Mouse (Mus musculus): ENCODE data around the gene Slc47a2. TPM values are rescaled to one million over a fixed set of nuclear protein-coding genes. Genes with fewer than 3 reads are reported as not detected.

Gene Slc47a2
- polyA plus RNA-seq, 1 experiment from 2014 or later, result 0.06 TPM

DNA sequence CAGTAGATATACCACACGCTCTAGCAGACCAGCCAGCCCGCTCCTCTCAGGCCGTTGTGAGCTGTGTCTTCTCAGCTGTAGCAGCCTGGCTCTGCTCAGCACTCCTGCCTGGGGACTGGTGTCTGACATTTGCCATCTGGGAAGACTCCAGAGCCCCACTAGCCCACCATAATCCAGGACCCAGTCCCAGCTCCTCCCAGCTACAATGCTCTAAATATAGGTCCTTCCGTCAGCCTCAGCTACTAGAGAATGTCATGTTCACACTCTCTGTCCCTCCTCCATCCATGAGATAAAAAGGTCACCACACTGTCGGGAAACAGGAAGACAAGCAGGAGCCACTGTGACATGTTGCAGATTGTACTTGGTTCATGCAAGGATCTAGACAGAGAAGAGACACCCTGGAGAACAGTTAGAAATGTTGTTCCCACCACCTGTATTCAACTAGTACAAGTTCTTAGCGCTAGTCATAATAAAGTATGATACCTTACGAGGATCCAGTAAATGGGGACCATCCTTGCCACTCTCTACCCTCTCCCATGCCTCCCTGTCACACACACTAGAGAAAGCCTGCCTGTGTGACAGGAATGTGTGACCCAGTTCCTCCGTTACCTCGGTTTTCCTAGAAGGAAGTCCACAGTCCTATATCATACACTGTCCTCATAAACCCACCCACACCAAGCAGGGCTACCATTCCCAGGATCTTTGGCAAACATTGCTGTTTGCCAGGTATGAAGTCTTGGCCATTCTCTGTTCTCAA is 24.0 kb upstream of the Slc47a2 start:
- Histone ChIP-seq H3K4me1 (ENCODE audit: control insufficient read depth, insufficient read depth, low read depth, low read length) (no peaks in the 10 kb centered on the region), H3K27me3 (replicated peaks; ENCODE audit: control insufficient read depth, insufficient read depth, low read length) (no peaks in the 10 kb centered on the region), H3K9ac (ENCODE audit: low read depth, low read length) (no peak overlapping the region), H3K4me2 (ENCODE audit: low read length) (no peak overlapping the region), H3K36me3 (ENCODE audit: control insufficient read depth, insufficient read depth, low read length) (no peaks in the 10 kb centered on the region), H3K27ac (ENCODE audit: low read depth, low read length) (no peak overlapping the region), H3K4me3 (ENCODE audit: low read length) (no peak overlapping the region), H3K9me3 (ENCODE audit: control insufficient read depth, low read length) (no peaks in the 10 kb centered on the region)
- WGBS, result 87% methylated on average over 9 of the region's 9 CpGs
- no peak for ATAC-seq

DNA sequence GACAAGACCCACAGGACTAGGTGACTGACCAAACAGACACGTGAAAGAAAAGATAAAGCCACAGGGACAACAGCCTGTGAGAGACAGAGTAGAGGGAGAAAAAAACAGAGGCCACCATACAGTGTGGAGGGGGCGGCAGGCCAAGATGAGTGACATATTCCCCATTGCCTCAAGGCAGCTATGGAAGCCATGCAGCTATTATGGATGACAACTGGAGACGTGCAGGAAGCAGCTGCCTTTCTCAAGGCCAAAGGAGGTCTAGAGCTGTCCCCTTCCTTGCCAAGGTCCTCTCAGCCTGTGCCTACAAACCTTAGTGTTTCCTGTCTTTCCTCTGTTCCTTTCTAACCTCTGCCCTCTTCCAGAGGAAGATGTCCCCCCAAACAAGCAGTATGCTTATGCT is 23.3 kb upstream of the Slc47a2 start:
- Histone ChIP-seq H3K27me3 (replicated peaks; ENCODE audit: control insufficient read depth, insufficient read depth, low read length) (no peaks in the 10 kb centered on the region), H3K4me3 (ENCODE audit: low read length) (no peak overlapping the region), H3K9me3 (ENCODE audit: control insufficient read depth, low read length) (no peaks in the 10 kb centered on the region), H3K9ac (ENCODE audit: low read depth, low read length) (no peak overlapping the region), H3K27ac (ENCODE audit: low read depth, low read length) (no peak overlapping the region), H3K4me2 (ENCODE audit: low read length) (no peak overlapping the region), H3K4me1 (ENCODE audit: control insufficient read depth, insufficient read depth, low read depth, low read length) (no peaks in the 10 kb centered on the region), H3K36me3 (ENCODE audit: control insufficient read depth, insufficient read depth, low read length) (no peaks in the 10 kb centered on the region)
- ATAC-seq, result no peak
- WGBS, result 68% methylated on average over 2 of the region's 3 CpGs

DNA sequence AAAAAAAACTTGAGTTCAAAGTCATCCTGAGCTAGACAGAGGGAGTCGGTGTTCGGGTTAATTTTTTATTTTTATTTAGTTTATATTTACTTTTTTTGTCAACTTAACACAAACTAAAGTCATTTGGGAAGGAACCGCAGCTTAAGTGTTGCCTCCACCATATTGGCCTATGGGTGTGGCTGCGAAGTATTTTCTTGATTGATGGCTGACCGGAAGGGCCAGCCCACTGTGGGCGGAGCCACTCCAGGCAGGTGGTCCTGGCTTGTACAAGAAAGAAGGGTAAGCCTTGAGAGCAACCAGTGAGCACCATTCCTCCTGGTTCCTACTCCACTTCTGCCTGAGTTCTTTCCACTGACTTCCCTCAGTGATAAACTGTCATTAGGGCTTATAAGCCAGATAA is 21.4 kb upstream of the Slc47a2 start:
- H3K4me3 ChIP-seq (ENCODE audit: low read length), result no peak overlapping the region
- no peaks in the 10 kb centered on the region for H3K4me1 ChIP-seq (ENCODE audit: control insufficient read depth, insufficient read depth, low read depth, low read length)
- no peak overlapping the region for H3K27ac ChIP-seq (ENCODE audit: low read depth, low read length)
- no peaks in the 10 kb centered on the region for H3K9me3 ChIP-seq (ENCODE audit: control insufficient read depth, low read length)
- WGBS, result 82% methylated on average over 6 of the region's 6 CpGs
- no peak overlapping the region for H3K9ac ChIP-seq (ENCODE audit: low read depth, low read length)
- no peaks in the 10 kb centered on the region for H3K36me3 ChIP-seq (ENCODE audit: control insufficient read depth, insufficient read depth, low read length)
- no peak for ATAC-seq
- no peaks in the 10 kb centered on the region for H3K27me3 ChIP-seq (replicated peaks; ENCODE audit: control insufficient read depth, insufficient read depth, low read length)
- H3K4me2 ChIP-seq (ENCODE audit: low read length), result no peak overlapping the region

DNA sequence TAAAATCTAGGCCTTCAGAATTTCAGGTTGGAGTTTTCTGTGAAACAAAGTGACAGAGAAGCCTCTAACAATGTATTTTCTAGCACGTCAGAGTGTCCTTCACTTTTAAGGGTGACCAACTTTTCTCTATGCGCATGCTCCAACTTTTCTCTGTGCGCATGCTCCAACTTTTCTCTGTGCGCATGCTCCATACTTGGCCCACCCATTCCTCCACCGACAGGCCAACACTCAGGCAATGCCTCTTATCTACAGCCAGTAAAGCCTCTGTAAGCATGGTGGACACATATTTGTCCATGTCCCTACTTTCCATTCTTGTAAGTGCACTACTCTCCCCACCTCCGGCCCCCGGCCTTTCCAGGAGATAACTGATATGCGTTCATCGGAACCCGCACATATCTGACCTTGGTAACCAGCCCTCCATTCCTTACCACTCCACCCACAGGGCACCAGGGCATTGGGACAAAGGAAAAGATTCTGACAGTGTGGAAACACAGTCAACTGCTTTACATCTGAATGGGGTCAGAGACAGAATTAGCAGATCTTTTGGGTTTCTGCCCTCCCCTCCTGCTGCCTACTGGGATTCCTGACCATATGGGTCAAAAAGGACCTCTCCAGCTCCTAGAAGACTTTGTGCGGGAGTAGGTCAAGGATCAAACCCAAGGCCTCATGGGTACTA is 19.0 kb upstream of the Slc47a2 start:
- H3K4me1 ChIP-seq (ENCODE audit: control insufficient read depth, insufficient read depth, low read depth, low read length), result no peaks in the 10 kb centered on the region
- H3K36me3 ChIP-seq (ENCODE audit: control insufficient read depth, insufficient read depth, low read length), result no peaks in the 10 kb centered on the region
- H3K9ac ChIP-seq (ENCODE audit: low read depth, low read length), result no peak overlapping the region
- no peak for ATAC-seq
- 81% methylated on average over 11 of the region's 11 CpGs for WGBS
- H3K4me2 ChIP-seq (ENCODE audit: low read length), result no peak overlapping the region
- no peak overlapping the region for H3K4me3 ChIP-seq (ENCODE audit: low read length)
- no peaks in the 10 kb centered on the region for H3K27me3 ChIP-seq (replicated peaks; ENCODE audit: control insufficient read depth, insufficient read depth, low read length)
- H3K27ac ChIP-seq (ENCODE audit: low read depth, low read length), result no peak overlapping the region
- H3K9me3 ChIP-seq (ENCODE audit: control insufficient read depth, low read length), result no peaks in the 10 kb centered on the region

DNA sequence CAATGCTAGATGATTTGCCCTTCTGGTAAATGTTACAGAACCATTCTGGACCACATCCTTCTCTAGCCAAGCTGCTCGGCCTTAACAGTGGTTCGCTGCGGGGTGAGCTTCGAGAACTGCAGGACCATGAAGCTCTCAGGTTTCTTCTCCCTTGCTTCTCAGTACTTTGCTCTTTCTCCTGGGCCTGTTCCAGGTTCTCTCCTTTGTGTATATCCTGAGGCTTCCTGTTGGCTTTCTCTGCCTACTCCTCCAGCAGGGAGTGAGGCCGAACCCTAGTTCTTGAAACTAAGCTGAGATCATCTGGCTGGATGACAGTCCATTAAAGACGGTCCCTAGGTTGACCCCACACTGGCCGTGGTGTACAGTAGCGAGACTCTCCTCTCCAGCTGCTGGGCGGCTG is 13.9 kb upstream of the Slc47a2 start:
- H3K27me3 ChIP-seq (replicated peaks; ENCODE audit: control insufficient read depth, insufficient read depth, low read length), result no peaks in the 10 kb centered on the region
- no peak overlapping the region for H3K27ac ChIP-seq (ENCODE audit: low read depth, low read length)
- no peaks in the 10 kb centered on the region for H3K36me3 ChIP-seq (ENCODE audit: control insufficient read depth, insufficient read depth, low read length)
- H3K4me2 ChIP-seq (ENCODE audit: low read length), result no peak overlapping the region
- no peak for ATAC-seq
- no peaks in the 10 kb centered on the region for H3K4me1 ChIP-seq (ENCODE audit: control insufficient read depth, insufficient read depth, low read depth, low read length)
- H3K9ac ChIP-seq (ENCODE audit: low read depth, low read length), result no peak overlapping the region
- no peak overlapping the region for H3K4me3 ChIP-seq (ENCODE audit: low read length)
- H3K9me3 ChIP-seq (ENCODE audit: control insufficient read depth, low read length), result no peaks in the 10 kb centered on the region
- 91% methylated on average over 9 of the region's 9 CpGs for WGBS

DNA sequence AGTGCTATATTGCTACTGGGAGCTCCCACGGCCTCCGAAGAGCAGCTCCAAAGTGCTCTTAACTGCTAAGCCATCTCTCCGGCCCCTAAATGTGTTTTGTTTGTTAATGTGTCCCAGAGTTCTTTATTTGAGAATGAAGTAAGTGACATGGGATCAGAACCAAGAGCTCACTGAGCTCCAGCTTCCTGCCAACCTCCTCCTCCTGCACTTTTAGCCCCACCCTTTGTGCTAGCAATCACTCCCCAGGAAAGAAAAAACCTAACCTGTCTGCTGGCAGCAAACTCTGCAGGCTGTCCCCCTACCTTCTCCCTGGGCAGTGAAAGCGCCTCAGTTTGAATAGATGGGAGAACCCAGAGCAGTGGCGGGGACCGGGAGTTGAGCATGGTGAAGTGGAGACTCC is 13.5 kb upstream of the Slc47a2 start:
- no peak overlapping the region for H3K27ac ChIP-seq (ENCODE audit: low read depth, low read length)
- no peaks in the 10 kb centered on the region for H3K9me3 ChIP-seq (ENCODE audit: control insufficient read depth, low read length)
- H3K4me2 ChIP-seq (ENCODE audit: low read length), result no peak overlapping the region
- ATAC-seq, result no peak
- H3K27me3 ChIP-seq (replicated peaks; ENCODE audit: control insufficient read depth, insufficient read depth, low read length), result no peaks in the 10 kb centered on the region
- no peaks in the 10 kb centered on the region for H3K4me1 ChIP-seq (ENCODE audit: control insufficient read depth, insufficient read depth, low read depth, low read length)
- WGBS, result 74% methylated on average over 6 of the region's 6 CpGs
- H3K9ac ChIP-seq (ENCODE audit: low read depth, low read length), result no peak overlapping the region
- H3K36me3 ChIP-seq (ENCODE audit: control insufficient read depth, insufficient read depth, low read length), result no peaks in the 10 kb centered on the region
- no peak overlapping the region for H3K4me3 ChIP-seq (ENCODE audit: low read length)

DNA sequence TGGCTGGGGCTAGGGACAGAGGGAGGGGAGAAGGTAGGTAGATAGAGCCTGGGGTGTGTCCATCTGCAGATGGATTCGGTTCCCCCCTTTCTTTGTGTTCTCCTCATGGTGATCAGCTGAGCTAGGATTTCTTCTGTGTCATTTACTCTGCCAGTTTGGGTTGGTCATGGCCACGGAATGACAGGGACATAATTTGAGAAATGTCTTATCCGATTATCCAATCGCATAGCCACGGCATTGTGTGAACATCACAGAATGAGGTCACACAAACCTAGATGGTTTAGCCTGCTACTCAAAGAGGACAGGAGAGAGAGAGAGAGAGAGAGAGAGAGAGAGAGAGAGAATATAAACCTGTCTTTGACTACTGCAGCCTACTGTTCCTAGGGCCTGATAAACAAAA is 12.7 kb upstream of the Slc47a2 start:
- Histone ChIP-seq H3K4me2 (ENCODE audit: low read length) (no peak overlapping the region), H3K9ac (ENCODE audit: low read depth, low read length) (no peak overlapping the region), H3K9me3 (ENCODE audit: control insufficient read depth, low read length) (no peaks in the 10 kb centered on the region), H3K36me3 (ENCODE audit: control insufficient read depth, insufficient read depth, low read length) (no peaks in the 10 kb centered on the region), H3K4me1 (ENCODE audit: control insufficient read depth, insufficient read depth, low read depth, low read length) (no peaks in the 10 kb centered on the region), H3K27me3 (replicated peaks; ENCODE audit: control insufficient read depth, insufficient read depth, low read length) (no peaks in the 10 kb centered on the region), H3K4me3 (ENCODE audit: low read length) (no peak overlapping the region), H3K27ac (ENCODE audit: low read depth, low read length) (no peak overlapping the region)
- WGBS, result 89% methylated on average over 5 of the region's 5 CpGs
- no peak for ATAC-seq

DNA sequence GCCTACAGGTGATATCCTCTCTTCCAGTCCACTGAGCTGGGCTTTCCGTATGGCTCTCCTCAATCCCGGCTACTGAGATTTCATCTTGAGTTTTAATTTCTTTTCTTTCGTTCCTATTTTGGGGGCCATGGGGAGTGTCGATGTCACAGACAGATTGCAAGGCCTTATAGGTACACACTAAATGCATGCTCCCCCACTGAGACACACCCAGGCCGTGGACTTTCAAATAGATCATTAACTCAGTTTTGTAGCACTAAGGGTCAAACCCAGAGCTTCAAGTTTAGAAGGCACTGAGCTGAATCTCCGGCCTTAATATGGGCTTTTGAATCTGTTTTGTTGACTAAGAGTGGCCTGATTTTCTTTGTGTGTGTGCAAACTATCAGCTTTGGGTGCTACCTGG is 11.7 kb upstream of the Slc47a2 start:
- H3K9ac ChIP-seq (ENCODE audit: low read depth, low read length), result no peak overlapping the region
- H3K27me3 ChIP-seq (replicated peaks; ENCODE audit: control insufficient read depth, insufficient read depth, low read length), result no peaks in the 10 kb centered on the region
- 81% methylated on average over 6 of the region's 6 CpGs for WGBS
- H3K4me2 ChIP-seq (ENCODE audit: low read length), result no peak overlapping the region
- ATAC-seq, result no peak
- H3K36me3 ChIP-seq (ENCODE audit: control insufficient read depth, insufficient read depth, low read length), result no peaks in the 10 kb centered on the region
- H3K9me3 ChIP-seq (ENCODE audit: control insufficient read depth, low read length), result no peaks in the 10 kb centered on the region
- no peaks in the 10 kb centered on the region for H3K4me1 ChIP-seq (ENCODE audit: control insufficient read depth, insufficient read depth, low read depth, low read length)
- H3K4me3 ChIP-seq (ENCODE audit: low read length), result no peak overlapping the region
- no peak overlapping the region for H3K27ac ChIP-seq (ENCODE audit: low read depth, low read length)

DNA sequence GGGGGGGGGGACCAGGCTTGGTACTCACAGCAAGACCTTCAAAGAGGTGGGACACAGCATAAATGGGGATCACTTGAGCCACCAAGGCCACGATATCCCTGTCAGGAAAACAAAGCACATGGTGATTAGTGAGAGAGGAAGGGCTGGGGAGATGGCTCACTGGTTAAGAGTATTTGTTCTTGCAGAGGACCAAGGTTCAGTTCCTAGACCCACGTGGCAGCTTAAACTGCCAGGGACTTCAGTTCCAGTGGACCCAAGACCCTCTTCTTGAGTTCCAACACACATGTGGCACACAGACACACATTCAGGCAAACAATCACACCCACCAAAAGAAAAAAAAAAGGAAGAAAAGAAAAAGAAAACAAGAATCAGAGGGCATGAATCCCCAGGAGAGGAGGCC is 10.4 kb upstream of the Slc47a2 start:
- no peak for ATAC-seq
- Histone ChIP-seq H3K36me3 (ENCODE audit: control insufficient read depth, insufficient read depth, low read length) (no peaks in the 10 kb centered on the region), H3K4me3 (ENCODE audit: low read length) (no peak overlapping the region), H3K4me1 (ENCODE audit: control insufficient read depth, insufficient read depth, low read depth, low read length) (no peaks in the 10 kb centered on the region), H3K4me2 (ENCODE audit: low read length) (no peak overlapping the region), H3K9ac (ENCODE audit: low read depth, low read length) (no peak overlapping the region), H3K27me3 (replicated peaks; ENCODE audit: control insufficient read depth, insufficient read depth, low read length) (no peaks in the 10 kb centered on the region), H3K27ac (ENCODE audit: low read depth, low read length) (no peak overlapping the region), H3K9me3 (ENCODE audit: control insufficient read depth, low read length) (no peaks in the 10 kb centered on the region)
- 79% methylated on average over 2 of the region's 2 CpGs for WGBS

All from hindbrain, embryonic 16.5 days (tissue).